Mouse (Mus musculus): Measurements from ENCODE around the gene Qrich1.

DNA sequence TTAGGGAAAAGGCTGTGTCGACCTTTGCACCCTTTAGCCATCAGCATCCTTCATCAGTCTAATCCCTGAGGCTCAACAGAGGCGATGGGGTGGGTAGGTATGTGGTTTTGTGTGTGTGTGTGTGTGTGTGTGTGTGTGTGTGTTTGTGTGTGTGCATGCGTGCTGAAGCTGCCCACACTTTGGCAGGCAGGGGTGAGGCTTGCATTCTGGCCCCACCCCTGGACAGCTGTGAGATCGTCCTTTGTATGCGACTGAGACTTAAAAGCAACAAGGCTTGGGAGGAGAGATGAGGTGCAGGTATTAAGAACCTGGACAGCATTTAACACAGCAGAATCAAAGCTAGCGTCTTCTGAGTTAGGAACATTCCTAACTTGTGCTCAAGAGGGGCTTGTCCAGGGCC lies 60.4 kb downstream of the Qrich1 start:
- TF ChIP-seq CTCF (IDR thresholded peaks at IDR 0.05; ENCODE audit: low read depth, low read length): no peak
- TF ChIP-seq POLR2A (IDR thresholded peaks at IDR 0.05; ENCODE audit: extremely low read depth, insufficient read depth, low read length): no peak
